Mouse (Mus musculus) C2C12 (cell line): ENCODE data around the gene Slc35b2.

Source experiments
- CEBPB ChIP-seq: IDR thresholded peaks from one replicate; pipeline ENCODE4 v1.6.1; 2011; ENCODE audit warnings: low read depth, mild to moderate bottlenecking, control low read depth, moderate library complexity
- CTCF ChIP-seq: IDR thresholded peaks from one replicate; pipeline ENCODE4 v1.5.1; 2011; ENCODE audit not compliant: control insufficient read depth, insufficient read depth, insufficient read length
- FOSL1 ChIP-seq: IDR thresholded peaks from one replicate; pipeline ENCODE4 v1.8.0; 2011; ENCODE audit warnings: mild to moderate bottlenecking, low read length; ENCODE audit not compliant: poor library complexity, insufficient read depth, severe bottlenecking
- MAX ChIP-seq: IDR thresholded peaks from one replicate; pipeline ENCODE4 v1.6.1; 2011; ENCODE audit warnings: mild to moderate bottlenecking, control low read depth
- MYOD1 ChIP-seq: IDR thresholded peaks from one replicate; pipeline ENCODE4 v1.6.1; 2011; ENCODE audit warnings: low read depth; ENCODE audit not compliant: control insufficient read depth, insufficient read length
- MYOG ChIP-seq: IDR thresholded peaks from one replicate; pipeline ENCODE4 v1.6.1; 2011; ENCODE audit not compliant: control insufficient read depth, insufficient read length; ENCODE audit errors: extremely low read depth
- USF1 ChIP-seq: IDR thresholded peaks from one replicate; pipeline ENCODE4 v1.6.1; 2011; ENCODE audit warnings: low read depth, mild to moderate bottlenecking, control low read depth, moderate library complexity

DNA sequence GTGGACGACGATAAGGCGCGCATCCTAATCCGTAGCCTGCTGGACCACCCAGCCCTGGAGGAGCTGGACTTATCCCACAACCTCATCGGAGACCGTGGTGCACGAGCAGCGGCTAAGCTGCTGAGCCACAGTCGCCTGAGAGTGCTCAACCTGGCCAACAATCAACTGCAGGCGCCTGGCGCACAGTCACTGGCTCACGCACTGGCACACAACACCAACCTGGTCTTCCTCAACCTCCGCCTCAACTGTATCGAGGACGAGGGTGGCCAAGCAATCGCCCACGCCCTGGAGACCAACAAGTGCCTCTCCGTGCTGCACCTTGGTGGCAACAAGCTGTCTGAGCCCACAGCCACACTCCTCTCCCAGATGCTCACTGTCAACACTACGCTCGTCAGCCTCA is 24.0 kb upstream of the Slc35b2 start:
- no peak for TF ChIP-seq CTCF
- TF ChIP-seq MYOG: no peak
- TF ChIP-seq CEBPB: no peak
- no peak for TF ChIP-seq MAX
- no peak for TF ChIP-seq USF1
- no peak for TF ChIP-seq FOSL1
- no peak for TF ChIP-seq MYOD1
